Mouse (Mus musculus) mammary gland, adult 2 months (tissue): ENCODE measurements around the gene Zfp616. TPM values are rescaled to one million over a fixed set of nuclear protein-coding genes. Genes with fewer than 3 reads are reported as not detected.

Source experiments
- polyA plus RNA-seq: library from polyadenylated mRNA; depleted of rRNA; stranded (reverse); fragments of >200 nt; gene quantifications from 2 replicates; pipeline ENCODE4 v1.2.3, GENCODE M21; 2012; ENCODE audit warnings: low replicate concordance; rRNA removed

Gene Zfp616
- not detected in 2 replicates for polyA plus RNA-seq

GRCm38 (mm10) chr11:74069655-74070054 is at the start of gene Zfp616:
Gene Zfp616 (plus strand): TSS chr11:74069955.

GRCm38 (mm10) chr11:74056451-74056850 is 13.3 kb upstream of the Zfp616 start, which contains the start of the genes Olfr139 and Olfr399:
Gene Olfr139 (minus strand): TSS chr11:74056551.
Gene Olfr399 (minus strand): TSS chr11:74056615.

GRCm38 (mm10) chr11:74113412-74113811 is 43.7 kb downstream of the Zfp616 start, which contains the start of gene Olfr401:
Gene Olfr401 (plus strand): TSS chr11:74113712.

Other genes with a start within 250 kb of the Zfp616 start
- not detected in 2 replicates for gene Olfr393, start 218.5 kb upstream of the Zfp616 start, polyA plus RNA-seq
- not detected in 2 replicates for gene Olfr394, start 179.2 kb upstream of the Zfp616 start, polyA plus RNA-seq
- not detected in 2 replicates for gene Olfr395, start 160.7 kb upstream of the Zfp616 start, polyA plus RNA-seq
- not detected in 2 replicates for gene Olfr23, start 133.3 kb upstream of the Zfp616 start, polyA plus RNA-seq
- gene Olfr397, start 109.1 kb upstream of the Zfp616 start, polyA plus RNA-seq: not detected in 2 replicates
- not detected in 2 replicates for gene Olfr398, start 79.5 kb upstream of the Zfp616 start, polyA plus RNA-seq
- gene Olfr139, start 13.4 kb upstream of the Zfp616 start, polyA plus RNA-seq: not detected in 2 replicates
- not detected in 2 replicates for gene Olfr399, start 13.3 kb upstream of the Zfp616 start, polyA plus RNA-seq
- not detected in 2 replicates for gene Olfr401, start 43.8 kb downstream of the Zfp616 start, polyA plus RNA-seq
- not detected in 2 replicates for gene Olfr402, start 83.6 kb downstream of the Zfp616 start, polyA plus RNA-seq
- gene Olfr403, start 116.3 kb downstream of the Zfp616 start, polyA plus RNA-seq: not detected in 2 replicates
- gene Olfr43, start 141.4 kb downstream of the Zfp616 start, polyA plus RNA-seq: not detected in 2 replicates
- gene Olfr406, start 189.9 kb downstream of the Zfp616 start, polyA plus RNA-seq: not detected in 2 replicates
- gene Olfr59, start 213.8 kb downstream of the Zfp616 start, polyA plus RNA-seq: not detected in 2 replicates